Comparison of ENCODE assay signal across 8 mouse cellular contexts in the genomic region with DNA sequence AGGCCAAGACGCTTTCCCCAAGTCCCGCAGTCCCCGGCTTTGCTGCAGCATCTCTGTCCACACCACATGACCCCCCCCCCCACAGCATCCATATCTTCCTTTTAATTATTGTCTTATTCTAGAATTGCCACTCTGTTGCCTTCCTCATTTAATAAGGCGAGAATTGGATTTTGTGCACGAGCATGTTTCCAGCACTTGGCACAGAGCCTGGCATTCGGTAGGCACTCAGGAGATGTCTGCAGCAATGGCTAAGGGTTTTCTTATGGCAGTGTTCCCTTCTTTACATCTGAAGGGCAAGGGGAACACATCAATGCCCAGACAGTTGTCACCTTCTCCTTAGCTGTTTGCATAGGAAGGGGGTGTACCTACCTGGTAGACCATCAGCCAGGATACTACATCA.
"Had no signal": no experiment of that assay in that cellular context is flagged by ENCODE, and none has a peak within 500 bp of the region (broad histone marks: within the 10 kb centered on the region; RNA-seq: fewer than 3 reads in every experiment).

No protein-coding gene starts in this region.

- DNase-seq: kidney, adult 11 months; kidney, adult 9 months; kidney, postnatal 36 days; layer of hippocampus, adult 9-11 months; layer of hippocampus, postnatal 36 days; lung, adult 18-20 months; thymus, adult 2 months; thymus, postnatal 25 days had no signal
